Mouse (Mus musculus) midbrain, embryonic 10.5 days (tissue): Measurements from ENCODE around the gene Qars. TPM values are rescaled to one million over a fixed set of nuclear protein-coding genes. Genes with fewer than 3 reads are reported as not detected.

Experiments used
- DNase-seq: peaks from one replicate; pipeline ENCODE4 v3.0.0-alpha.2; 2017; ENCODE audit warnings: low spot score
- H3K27ac ChIP-seq: fragments of 300-500 bp; sonication (generic); replicated peaks from 2 replicates; pipeline ENCODE4 v1.5.1; 2016; ENCODE audit warnings: mild to moderate bottlenecking
- H3K27me3 ChIP-seq: fragments of 300-500 bp; sonication (generic); 2 replicates; pipeline ENCODE4 v1.6.1; 2016; ENCODE audit warnings: low read depth, mild to moderate bottlenecking; ENCODE audit not compliant: poor library complexity, severe bottlenecking
- H3K36me3 ChIP-seq: fragments of 300-500 bp; sonication (generic); 2 replicates; pipeline ENCODE4 v1.6.1; 2016; ENCODE audit warnings: mild to moderate bottlenecking, moderate library complexity
- H3K4me1 ChIP-seq: fragments of 300-500 bp; sonication (generic); 2 replicates; pipeline ENCODE4 v1.6.1; 2016
- H3K4me3 ChIP-seq: fragments of 300-500 bp; sonication (generic); 2 replicates; pipeline ENCODE4 v1.5.1; 2016; ENCODE audit warnings: mild to moderate bottlenecking, moderate library complexity
- H3K9me3 ChIP-seq: fragments of 300-500 bp; sonication (generic); replicated peaks from 2 replicates; pipeline ENCODE4 v1.6.1; 2016; ENCODE audit warnings: mild to moderate bottlenecking
- WGBS: fragments of 180-500 bp; shearing (Covaris S2); methylation state at CpG from one replicate; pipeline ENCODE4 v1.1.7; 2016; 5-methylcytosine and 5-hydroxymethylcytosine counted together
- polyA plus RNA-seq: library from polyadenylated mRNA; unstranded; fragments of >200 nt; fragmentation: Nextera tagmentation; extraction: Ambion mirVana; gene quantifications from 2 replicates; pipeline ENCODE4 v1.2.1, GENCODE M21; 2016

The Qars gene
- polyA plus RNA-seq, 1 experiment from 2014 or later: 112 TPM

DNA sequence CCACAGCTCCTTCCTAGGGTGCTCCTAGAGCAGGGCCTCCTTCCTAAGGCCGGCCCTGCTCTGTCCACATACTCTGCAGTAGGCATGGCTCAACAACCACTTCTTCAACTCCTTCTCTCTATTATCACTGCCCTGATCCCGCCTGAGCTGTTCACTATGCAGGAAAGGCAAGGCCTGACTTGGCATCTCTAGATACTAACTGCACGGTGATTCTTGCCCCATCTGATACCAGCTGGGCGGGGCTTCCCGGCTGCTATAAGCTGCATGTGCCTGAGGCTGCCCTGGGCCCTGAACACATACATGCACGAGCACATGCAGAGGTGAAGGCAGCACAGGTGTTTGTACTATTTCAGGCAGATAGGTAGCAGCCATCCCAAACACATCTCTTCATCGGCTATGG is 56.6 kb downstream of the Qars start:
- Histone ChIP-seq H3K27ac (no peak overlapping the region), H3K36me3 (peaks cover 56% of the 10 kb centered on the region), H3K4me1 (peaks cover 55% of the 10 kb centered on the region), H3K4me3 (no peak overlapping the region), H3K27me3 (no peaks in the 10 kb centered on the region), H3K9me3 (no peaks in the 10 kb centered on the region)
- no peak for DNase-seq
- WGBS: 92% methylated on average over 7 of the region's 7 CpGs

Other genes starting within 250 kb of the Qars start
- gene Dag1, start 243.7 kb upstream of the Qars start, polyA plus RNA-seq: 71.1 and 77.0 TPM in 2 replicates
- gene Nicn1, start 217.3 kb upstream of the Qars start, polyA plus RNA-seq: 44.4 and 57.3 TPM in 2 replicates
- 37.9 and 39.2 TPM in 2 replicates for gene Amt, start 210.9 kb upstream of the Qars start, polyA plus RNA-seq
- 272 and 276 TPM in 2 replicates for gene Rhoa, start 201.6 kb upstream of the Qars start, polyA plus RNA-seq
- 17.8 and 26.2 TPM in 2 replicates for gene Tcta, start 201.5 kb upstream of the Qars start, polyA plus RNA-seq
- gene Gpx1, start 168.8 kb upstream of the Qars start, polyA plus RNA-seq: 767 and 792 TPM in 2 replicates
- 119 and 140 TPM in 2 replicates for gene Usp4, start 159.9 kb upstream of the Qars start, polyA plus RNA-seq
- 1.1 and 1.2 TPM in 2 replicates for gene 1700102P08Rik, start 114.9 kb upstream of the Qars start, polyA plus RNA-seq
- 0.81 and 1.1 TPM in 2 replicates for gene Ccdc36, start 79.2 kb upstream of the Qars start, polyA plus RNA-seq
- not detected in 2 replicates for gene BC048562, start 71.2 kb upstream of the Qars start, polyA plus RNA-seq
- gene Ccdc71, start 47.2 kb upstream of the Qars start, polyA plus RNA-seq: 58.2 and 59.4 TPM in 2 replicates
- 43.1 and 52.1 TPM in 2 replicates for gene Klhdc8b, start 46.1 kb upstream of the Qars start, polyA plus RNA-seq
- gene Lamb2, start 28.0 kb upstream of the Qars start, polyA plus RNA-seq: 42.7 and 46.2 TPM in 2 replicates
- gene Usp19, start 17.1 kb upstream of the Qars start, polyA plus RNA-seq: 79.4 and 91.6 TPM in 2 replicates
- 150 and 171 TPM in 2 replicates for gene Qrich1, start 9.1 kb downstream of the Qars start, polyA plus RNA-seq
- 202 and 239 TPM in 2 replicates for gene Impdh2, start 52.6 kb downstream of the Qars start, polyA plus RNA-seq
- 47.0 and 50.0 TPM in 2 replicates for gene Ndufaf3, start 59.7 kb downstream of the Qars start, polyA plus RNA-seq
- 196 and 221 TPM in 2 replicates for gene Dalrd3, start 62.2 kb downstream of the Qars start, polyA plus RNA-seq
- gene Wdr6, start 71.0 kb downstream of the Qars start, polyA plus RNA-seq: 195 and 250 TPM in 2 replicates
- 13.8 and 14.7 TPM in 2 replicates for gene P4htm, start 90.0 kb downstream of the Qars start, polyA plus RNA-seq
- 66.8 and 72.6 TPM in 2 replicates for gene Arih2, start 141.7 kb downstream of the Qars start, polyA plus RNA-seq
- gene Slc25a20, start 154.4 kb downstream of the Qars start, polyA plus RNA-seq: 34.5 and 36.2 TPM in 2 replicates
- 34.6 and 40.8 TPM in 2 replicates for gene Prkar2a, start 181.6 kb downstream of the Qars start, polyA plus RNA-seq